Mouse (Mus musculus) E14TG2a.4 (cell line): ENCODE results near the gene Apoh.

Experiments used
- CTCF ChIP-seq: conservative IDR thresholded peaks from 2 replicates; pipeline ENCODE4 v1.5.1; 2014; ENCODE audit warnings: low read length
- NANOG ChIP-seq: IDR thresholded peaks from 2 replicates; pipeline ENCODE4 v1.6.1; 2014; ENCODE audit warnings: borderline replicate concordance, low read length, mixed read lengths
- POU5F1 ChIP-seq: IDR thresholded peaks from 2 replicates; pipeline ENCODE4 v1.6.1; 2014; ENCODE audit warnings: low read length, borderline replicate concordance

GRCm38 (mm10) chr11:108317878-108318277 is 25.3 kb upstream of the Apoh start:
- no peak for TF ChIP-seq CTCF
- no peak for TF ChIP-seq POU5F1
- TF ChIP-seq NANOG: no peak
